Mouse (Mus musculus): ENCODE data around the gene Olfr437. TPM values are rescaled to one million over a fixed set of nuclear protein-coding genes. Genes with fewer than 3 reads are reported as not detected.
"Not testable (repeated sequence)": the region's sequence is repeated elsewhere in the genome, so short reads cannot be mapped to it uniquely, and the experiment has no call there.

Olfr437 gene
- polyA plus RNA-seq, 1 experiment from 2014 or later: not detected

GRCm38 (mm10) chr6:43205355-43205754 lies 42.3 kb downstream of the Olfr437 start:
- 49% methylated on average over 2 of the region's 2 CpGs for WGBS
- H3K4me2 ChIP-seq: no peak overlapping the region
- no peak for ATAC-seq (ENCODE audit: insufficient number of reproducible peaks, low FRiP score)
- H3K4me1 ChIP-seq (replicated peaks): no peaks in the 10 kb centered on the region
- H3K4me3 ChIP-seq: no peak overlapping the region
- H3K36me3 ChIP-seq: no peaks in the 10 kb centered on the region
- H3K27ac ChIP-seq (ENCODE audit: poor library complexity, severe bottlenecking): no peak overlapping the region
- H3K9ac ChIP-seq: no peak overlapping the region
- no peaks in the 10 kb centered on the region for H3K27me3 ChIP-seq (replicated peaks)
- no peaks in the 10 kb centered on the region for H3K9me3 ChIP-seq (replicated peaks)

- H3K27ac ChIP-seq (ENCODE audit: poor library complexity, severe bottlenecking); H3K4me2 ChIP-seq; H3K4me1 ChIP-seq (replicated peaks); H3K9ac ChIP-seq; H3K27me3 ChIP-seq (replicated peaks); H3K36me3 ChIP-seq; H3K9me3 ChIP-seq (replicated peaks); H3K4me3 ChIP-seq; ATAC-seq (ENCODE audit: insufficient number of reproducible peaks, low FRiP score): not testable (repeated sequence)
Observed at GRCm38 (mm10) chr6:43212873-43213272, 49.8 kb downstream of the Olfr437 start, which contains the start of gene Olfr434. Olfr434 (plus strand) TSS chr6:43213021.

Other genes with a start within 250 kb of the Olfr437 start
- not detected in 2 replicates for gene Olfr446, start 241.9 kb upstream of the Olfr437 start, polyA plus RNA-seq (2016; fragmentation: Nextera tagmentation; extraction: Ambion mirVana)
- not detected in 2 replicates for gene Olfr444, start 214.2 kb upstream of the Olfr437 start, polyA plus RNA-seq (2016; fragmentation: Nextera tagmentation; extraction: Ambion mirVana)
- not detected in 2 replicates for gene Olfr441, start 56.9 kb upstream of the Olfr437 start, polyA plus RNA-seq (2016; fragmentation: Nextera tagmentation; extraction: Ambion mirVana)
- gene Olfr237-ps1, start 16.7 kb upstream of the Olfr437 start, polyA plus RNA-seq (2016; fragmentation: Nextera tagmentation; extraction: Ambion mirVana): not detected in 2 replicates
- not detected in 2 replicates for gene Olfr13, start 8.9 kb downstream of the Olfr437 start, polyA plus RNA-seq (2016; fragmentation: Nextera tagmentation; extraction: Ambion mirVana)
- not detected in 2 replicates for gene Olfr435, start 33.9 kb downstream of the Olfr437 start, polyA plus RNA-seq (2016; fragmentation: Nextera tagmentation; extraction: Ambion mirVana)
- gene Olfr434, start 49.7 kb downstream of the Olfr437 start, polyA plus RNA-seq (2016; fragmentation: Nextera tagmentation; extraction: Ambion mirVana): not detected in 2 replicates
- gene Olfr47, start 68.2 kb downstream of the Olfr437 start, polyA plus RNA-seq (2016; fragmentation: Nextera tagmentation; extraction: Ambion mirVana): not detected in 2 replicates
- 8.6 and 8.9 TPM in 2 replicates for gene Arhgef5, start 102.3 kb downstream of the Olfr437 start, polyA plus RNA-seq (2016; fragmentation: Nextera tagmentation; extraction: Ambion mirVana)
- gene Nobox, start 146.3 kb downstream of the Olfr437 start, polyA plus RNA-seq (2016; fragmentation: Nextera tagmentation; extraction: Ambion mirVana): not detected in 2 replicates